Mouse (Mus musculus): ENCODE measurements around the gene Rbks.

DNA sequence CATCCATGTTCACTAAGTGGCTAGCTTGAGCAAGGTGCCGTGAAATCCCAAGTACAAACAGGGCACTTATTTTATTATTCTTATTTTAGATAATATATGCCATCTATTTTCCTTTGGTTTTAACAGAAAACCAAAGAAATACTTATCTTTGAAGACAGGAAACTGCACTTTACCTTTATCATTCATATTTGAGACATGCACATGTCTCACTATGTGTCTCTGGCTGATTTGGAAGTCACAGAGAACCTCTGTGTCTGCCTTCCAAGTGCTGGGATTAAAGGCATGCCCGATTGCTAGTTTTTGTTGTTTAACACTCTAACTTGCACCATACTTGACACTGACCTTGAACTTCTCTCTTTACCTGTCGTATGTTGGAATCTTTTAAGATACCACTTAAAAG lies 9.5 kb downstream of the Rbks start:
- TF ChIP-seq CTCF (IDR thresholded peaks at IDR 0.05; ENCODE audit: borderline replicate concordance, extremely low read depth, insufficient read depth, insufficient read length): no peak
- no peak for TF ChIP-seq POLR2A (IDR thresholded peaks at IDR 0.05; ENCODE audit: borderline replicate concordance, extremely low read depth, insufficient read depth, insufficient read length, poor library complexity, severe bottlenecking)
